Mouse (Mus musculus) brown adipose tissue, adult 24 weeks (tissue): ENCODE measurements around the gene Gm3526. TPM values are rescaled to one million over a fixed set of nuclear protein-coding genes. Genes with fewer than 3 reads are reported as not detected.
"Not testable (repeated sequence)": the region's sequence is repeated elsewhere in the genome, so short reads cannot be mapped to it uniquely, and the experiment has no call there.

Experiments
- H3K27ac ChIP-seq: fragments of 200-500 bp; replicated peaks from 2 replicates; pipeline ENCODE4 v1.5.1; 2012; ENCODE audit warnings: low read depth, mild to moderate bottlenecking, low read length
- H3K4me1 ChIP-seq: fragments of 200-500 bp; 2 replicates; pipeline ENCODE4 v1.6.1; 2012; ENCODE audit warnings: low read length, mixed read lengths; ENCODE audit not compliant: control insufficient read depth, insufficient read depth, insufficient read length
- H3K4me3 ChIP-seq: fragments of 200-500 bp; 2 replicates; pipeline ENCODE4 v1.5.1; 2012; ENCODE audit warnings: low read depth, mild to moderate bottlenecking, low read length, moderate library complexity; ENCODE audit not compliant: insufficient read depth
- polyA plus RNA-seq: library from polyadenylated mRNA; stranded (reverse); fragments of >200 nt; gene quantifications from 2 replicates; pipeline ENCODE4 v1.2.4, GENCODE M21; 2012; ENCODE audit not compliant: missing spikeins, insufficient read depth, insufficient read length

The Gm3526 gene
- not detected in 2 replicates for polyA plus RNA-seq

DNA sequence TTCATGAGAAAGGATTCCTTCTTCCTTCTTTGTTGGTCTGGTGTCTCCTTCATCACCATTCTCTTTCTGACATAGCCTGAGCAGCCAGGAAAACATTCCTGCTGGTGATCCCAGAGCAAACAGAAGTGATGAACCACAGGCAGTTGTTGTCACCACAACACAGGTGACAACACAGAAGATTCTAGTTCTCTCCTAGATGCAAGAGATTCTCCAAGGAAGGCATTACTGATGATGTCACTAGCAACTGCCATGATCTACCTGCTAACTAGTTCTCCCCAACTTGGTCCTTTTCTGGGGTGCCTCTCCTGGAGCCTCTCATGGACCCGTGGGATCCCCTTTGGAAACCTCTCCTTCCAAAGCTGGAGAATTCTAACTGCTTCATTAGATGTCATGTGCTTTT is at the start of gene Gm3526:
Gene Gm3526, minus strand, starts transcription at position 101 of the 400 bp plus-strand sequence.
- H3K27ac ChIP-seq, H3K4me1 ChIP-seq, H3K4me3 ChIP-seq: not testable (repeated sequence)

Other genes starting within 250 kb of the Gm3526 start
- gene Gm3298, start 244.7 kb downstream of the Gm3526 start, polyA plus RNA-seq, result not detected in 2 replicates
- not detected in 2 replicates for gene 4930555G01Rik, start 210.0 kb downstream of the Gm3526 start, polyA plus RNA-seq
- not detected in 2 replicates for gene Gm8281, start 189.5 kb downstream of the Gm3526 start, polyA plus RNA-seq
- not detected in 2 replicates for gene Gm8279, start 129.1 kb downstream of the Gm3526 start, polyA plus RNA-seq
- gene Gm3317, start 96.0 kb downstream of the Gm3526 start, polyA plus RNA-seq, result not detected in 2 replicates
- not detected in 2 replicates for gene Gm8271, start 74.8 kb downstream of the Gm3526 start, polyA plus RNA-seq
- not detected in 2 replicates for gene Gm3542, start 74.3 kb upstream of the Gm3526 start, polyA plus RNA-seq
- not detected in 2 replicates for gene Gm3500, start 128.5 kb upstream of the Gm3526 start, polyA plus RNA-seq
- gene Gm3194, start 194.9 kb upstream of the Gm3526 start, polyA plus RNA-seq, result not detected in 2 replicates
- gene Gm8246, start 217.2 kb upstream of the Gm3526 start, polyA plus RNA-seq, result not detected in 2 replicates
- gene Gm3187, start 223.6 kb upstream of the Gm3526 start, polyA plus RNA-seq, result not detected in 2 replicates
- not detected in 2 replicates for gene Gm3488, start 241.1 kb upstream of the Gm3526 start, polyA plus RNA-seq